Mouse (Mus musculus) frontal cortex, adult 2 months (tissue): ENCODE data around the gene Cyth1. TPM values are rescaled to one million over a fixed set of nuclear protein-coding genes. Genes with fewer than 3 reads are reported as not detected.

Experiments used
- DNase-seq, 2 experiments: peaks; one replicate each; pipeline ENCODE4 v3.0.0; 2022; ENCODE audit warnings: low spot score in 1 of 2; ENCODE audit errors: extremely low spot score in 1 of 2
- polyA plus RNA-seq: library from polyadenylated mRNA; depleted of rRNA; stranded (reverse); fragments of >200 nt; gene quantifications from 2 replicates; pipeline ENCODE4 v1.2.3, GENCODE M21; 2012

Cyth1 gene
- polyA plus RNA-seq, 1 experiment = 90.1 TPM

DNA sequence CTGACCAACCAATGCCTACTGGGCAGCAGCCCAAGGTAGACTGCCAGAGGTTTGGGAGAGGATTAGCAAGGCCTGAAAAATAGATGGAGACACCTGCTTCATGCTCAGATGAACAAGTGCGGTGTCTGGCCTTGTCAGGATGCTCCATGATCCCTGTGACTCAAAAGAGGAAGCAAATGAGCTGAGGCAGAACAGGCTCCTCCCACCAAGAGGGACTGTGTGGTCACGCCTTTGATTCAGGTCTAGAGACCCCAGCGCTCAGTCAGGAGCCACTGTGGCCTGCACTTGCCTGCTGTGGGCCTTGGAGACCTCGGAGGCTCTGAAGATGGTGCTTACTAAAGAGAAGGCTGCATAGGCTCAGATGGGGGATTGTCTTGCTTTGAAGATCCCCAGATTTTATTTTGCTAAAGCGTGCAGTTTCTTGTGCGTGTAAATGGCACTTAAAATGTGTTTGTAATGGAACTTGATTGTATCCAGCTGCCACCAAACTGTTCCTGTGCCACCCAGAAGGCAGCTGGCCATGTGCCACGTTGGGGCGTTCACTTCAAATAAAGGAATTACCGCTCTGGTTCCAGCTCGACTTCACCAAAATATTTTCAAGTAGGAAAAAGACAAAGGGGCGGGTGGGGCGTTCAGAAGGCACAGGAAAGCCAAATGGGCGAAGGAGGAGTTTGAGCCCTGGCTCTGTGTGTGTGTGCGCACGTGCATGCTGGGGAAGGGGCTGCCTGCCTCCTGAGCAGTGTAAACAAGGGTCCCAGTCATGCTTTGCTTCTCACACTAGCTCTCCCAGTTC lies 6.0 kb upstream of the Cyth1 start:
- DNase-seq = peak; percentile 31 to 67

GRCm38 (mm10) chr11:118253447-118254158 lies 5.2 kb upstream of the Cyth1 start:
- no peak for DNase-seq

GRCm38 (mm10) chr11:118249012-118249383 lies 606 bp upstream of the Cyth1 start:
- no peak for DNase-seq

DNA sequence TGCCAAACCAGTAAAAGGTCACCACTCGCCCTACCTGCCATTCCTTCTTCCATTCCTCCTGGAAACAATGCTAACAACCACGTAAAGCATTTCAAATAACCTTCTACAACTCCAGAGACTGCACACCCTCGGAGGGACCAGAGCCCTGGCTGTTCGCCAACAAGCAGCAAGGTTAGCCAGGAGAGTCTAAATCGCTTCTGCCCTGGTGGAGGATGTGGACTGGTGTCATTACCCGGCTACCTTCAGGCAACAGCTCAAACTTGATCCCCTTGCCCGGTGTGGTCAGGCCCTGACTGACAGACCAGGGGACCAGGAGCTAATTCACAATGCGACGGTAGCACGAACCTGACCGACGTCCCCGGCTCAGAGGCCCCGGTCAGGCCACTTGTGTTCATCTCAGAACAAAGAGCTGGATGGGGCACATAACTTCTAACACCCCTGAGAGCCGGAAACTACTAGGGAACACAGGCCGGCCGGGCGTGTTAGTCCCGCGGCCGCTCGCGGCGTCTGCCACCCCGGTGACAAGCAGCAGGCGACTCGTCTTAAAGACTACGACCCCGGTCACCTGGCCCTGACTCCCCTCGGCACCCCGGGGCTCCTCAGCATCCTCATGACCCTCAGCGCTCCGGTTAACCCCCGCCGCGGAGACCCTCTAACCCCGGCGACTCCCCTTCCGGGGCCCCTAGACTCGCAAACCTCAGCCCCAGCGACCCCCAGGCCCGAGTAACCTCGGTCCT lies 865 bp downstream of the Cyth1 start:
- DNase-seq = no peak

DNA sequence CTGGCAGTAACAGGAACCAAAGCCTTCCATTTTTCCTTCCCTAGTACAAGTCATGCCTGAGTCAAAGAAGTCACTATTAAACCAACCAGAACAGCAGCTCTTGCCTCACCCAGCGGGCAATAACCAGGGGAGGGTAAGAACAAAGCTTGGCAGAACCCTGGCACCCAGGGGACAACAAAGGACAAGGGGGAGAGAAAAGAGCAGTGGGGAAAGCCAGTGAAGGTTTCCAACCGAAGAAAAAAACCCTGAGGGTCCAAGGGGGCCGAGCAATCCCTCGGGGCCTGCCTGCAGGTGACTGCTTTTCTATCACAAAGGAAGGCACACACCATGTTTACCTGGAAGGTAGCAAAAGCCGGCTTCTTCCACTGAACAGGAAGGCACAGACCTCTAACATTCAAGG lies 1.7 kb downstream of the Cyth1 start:
- DNase-seq = no peak

- no peak for DNase-seq
Measured at GRCm38 (mm10) chr11:118245130-118245529, 3.3 kb downstream of the Cyth1 start.

DNA sequence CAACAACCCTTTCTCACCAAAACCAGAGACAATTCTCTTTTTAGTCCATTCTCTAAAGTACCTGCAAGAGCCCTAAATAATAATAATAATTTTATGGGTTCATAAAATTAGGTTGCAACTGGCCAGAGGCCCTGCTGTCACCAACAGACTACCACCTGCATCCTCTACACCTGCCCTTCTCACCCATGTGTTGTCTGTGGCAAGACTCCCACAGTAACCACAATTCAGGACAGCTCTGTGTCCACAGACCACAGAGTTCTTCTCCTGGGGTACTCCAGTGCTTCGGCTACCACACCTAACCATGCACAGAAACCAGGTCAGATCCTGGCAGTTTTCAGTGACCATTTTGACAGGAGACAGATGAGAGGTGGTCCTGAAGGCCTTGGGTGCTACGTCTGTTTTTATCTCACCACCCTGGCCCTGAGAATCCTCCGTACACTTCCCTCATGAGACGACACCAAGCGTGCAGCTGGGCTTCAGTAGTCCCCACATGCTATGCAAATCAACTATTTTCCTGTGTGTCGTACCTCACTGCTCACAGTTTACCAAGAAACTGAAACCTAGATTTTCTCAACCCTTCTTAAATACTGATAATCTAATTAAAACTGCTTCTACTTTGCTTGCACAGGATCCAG lies 4.6 kb downstream of the Cyth1 start:
- DNase-seq = no peak

GRCm38 (mm10) chr11:118242506-118242905 lies 5.9 kb downstream of the Cyth1 start:
- no peak for DNase-seq

DNA sequence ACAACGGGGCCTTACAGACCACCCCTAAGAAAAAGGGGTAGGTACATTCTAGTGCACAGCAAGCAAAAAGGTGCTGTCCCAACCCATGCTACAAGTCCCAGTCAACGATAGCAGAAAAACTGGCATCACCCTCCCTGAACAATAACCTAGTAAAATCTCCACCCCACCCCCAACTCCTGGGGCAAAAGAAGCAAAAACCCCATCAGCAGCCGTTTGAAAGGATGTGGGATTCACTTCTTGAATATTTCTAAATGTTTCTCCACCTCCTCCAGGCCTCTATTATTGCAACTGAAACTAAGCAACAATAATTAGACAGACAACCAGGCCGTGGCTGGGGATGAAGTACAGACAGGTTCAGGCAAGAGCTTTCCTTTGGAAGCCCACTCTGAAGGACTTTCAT lies 8.0 kb downstream of the Cyth1 start:
- DNase-seq = no peak

- DNase-seq = no peak
Measured at GRCm38 (mm10) chr11:118239281-118240198, 8.9 kb downstream of the Cyth1 start.

DNA sequence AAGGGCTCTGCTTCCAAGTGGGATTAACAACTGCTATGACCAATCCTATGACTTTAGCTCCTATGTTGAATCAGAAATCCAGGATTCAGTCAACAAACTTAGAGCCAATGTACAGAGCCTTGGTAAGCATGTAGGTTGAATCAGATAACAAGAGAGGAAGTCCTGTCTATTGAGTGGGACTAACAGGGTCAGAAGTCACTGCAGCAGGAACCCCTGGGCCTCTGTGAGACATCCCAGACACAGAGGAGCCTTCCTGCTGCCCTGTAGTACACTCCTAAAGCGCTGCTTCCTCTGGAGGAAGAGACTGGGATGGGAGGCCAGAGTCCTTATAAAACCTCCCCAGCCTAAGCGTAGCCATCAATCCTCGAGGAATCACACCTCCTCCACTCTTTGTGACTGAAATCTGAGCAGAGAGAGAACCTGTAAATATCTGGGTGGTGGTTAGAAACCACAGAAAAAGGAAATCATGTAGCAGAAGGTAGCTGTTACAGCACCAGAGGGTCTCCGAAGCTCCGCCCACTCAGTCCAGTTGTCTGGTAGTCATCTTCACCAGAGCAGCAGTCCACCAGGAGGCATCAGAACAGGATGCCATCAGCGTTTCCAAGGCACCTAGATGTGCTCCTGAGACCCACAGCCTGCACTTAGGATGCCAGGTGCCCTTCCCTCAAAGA lies 11.7 kb downstream of the Cyth1 start:
- no peak for DNase-seq

DNA sequence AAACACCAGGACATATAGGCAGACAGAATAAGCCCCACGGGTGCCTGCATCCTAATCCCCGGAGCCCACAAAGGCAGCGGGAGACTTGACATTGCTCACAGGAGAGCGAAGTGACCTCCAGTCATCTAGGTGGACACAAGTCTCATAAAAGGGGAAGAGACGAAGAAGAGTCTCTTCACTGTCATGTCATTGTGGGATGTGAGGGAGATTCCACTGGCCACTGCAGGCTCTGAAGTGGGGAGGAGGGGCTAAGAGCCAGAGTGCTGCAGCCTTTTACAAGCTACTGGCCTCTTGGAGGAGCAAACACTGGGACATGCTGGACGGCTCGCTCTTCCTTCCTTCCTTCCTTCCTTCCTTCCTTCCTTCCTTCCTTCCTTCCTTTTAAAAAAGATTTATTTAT lies 13.5 kb downstream of the Cyth1 start:
- DNase-seq = no peak

- DNase-seq = no peak
Measured at GRCm38 (mm10) chr11:118234500-118234899, 13.9 kb downstream of the Cyth1 start.

DNA sequence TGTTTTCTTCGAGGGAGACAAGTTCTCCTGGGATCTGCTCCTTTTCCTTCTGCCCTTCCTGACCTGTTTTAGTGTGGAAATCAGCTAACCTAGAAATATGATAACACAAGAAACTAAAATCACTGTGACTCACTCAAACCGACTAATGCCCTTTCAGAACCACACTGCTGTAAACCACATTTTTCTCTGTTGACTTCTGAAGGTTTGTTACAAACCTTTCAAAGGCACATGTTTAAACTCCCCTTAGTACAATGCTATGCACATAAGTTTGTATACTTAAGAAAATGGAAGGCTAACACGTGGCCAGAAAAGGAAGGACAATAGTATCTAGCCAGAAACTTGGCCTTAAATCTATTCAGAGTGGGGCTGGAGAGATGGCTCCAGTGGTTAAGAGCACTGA lies 14.5 kb downstream of the Cyth1 start:
- no peak for DNase-seq

DNA sequence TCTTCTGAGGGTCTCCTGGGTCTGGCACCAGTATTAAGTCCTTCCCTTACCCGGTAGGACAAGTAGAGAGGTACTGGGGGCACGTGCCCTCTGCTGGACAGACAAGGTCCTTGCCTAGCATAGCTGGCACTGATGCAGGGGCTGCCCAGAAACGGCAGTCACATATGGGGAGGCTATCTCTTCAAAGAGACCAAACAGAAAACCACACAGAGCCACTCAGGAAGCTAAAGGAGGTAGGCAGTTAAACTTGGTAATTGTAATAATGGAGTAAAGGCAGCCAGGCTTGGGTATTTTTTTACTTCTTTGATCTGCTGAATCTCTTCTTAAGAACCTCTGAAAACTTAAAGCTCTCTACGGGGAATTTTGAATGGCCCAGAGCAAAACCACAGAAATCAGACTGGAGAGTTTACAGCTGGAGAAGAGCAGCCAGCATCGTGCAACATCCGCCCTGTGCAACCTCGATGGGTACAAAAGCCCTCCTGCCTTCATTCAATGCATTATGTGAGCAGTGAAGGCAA lies 16.0 kb downstream of the Cyth1 start:
- no peak for DNase-seq

- DNase-seq = no peak
Measured at GRCm38 (mm10) chr11:118229941-118230340, 18.5 kb downstream of the Cyth1 start.

DNA sequence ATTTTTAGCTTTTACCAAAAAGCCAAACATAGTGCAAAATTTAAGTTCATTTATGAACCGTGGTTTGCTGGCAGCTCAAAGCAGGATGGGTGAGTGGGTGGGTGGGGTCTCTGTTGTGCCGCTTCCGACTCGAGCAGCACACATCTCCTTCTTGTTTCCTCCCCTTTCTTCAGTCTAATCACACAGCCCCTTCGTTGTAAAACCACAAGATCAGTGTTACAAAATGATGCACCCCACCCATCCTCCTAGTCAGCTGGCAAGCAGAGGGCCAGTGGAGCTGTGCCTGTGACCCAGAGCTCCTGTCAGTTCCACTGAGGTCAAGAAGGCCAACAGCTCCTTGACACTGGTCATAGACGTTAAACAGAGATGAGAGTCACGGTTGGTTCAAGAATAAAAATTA lies 20.7 kb downstream of the Cyth1 start:
- no peak for DNase-seq

DNA sequence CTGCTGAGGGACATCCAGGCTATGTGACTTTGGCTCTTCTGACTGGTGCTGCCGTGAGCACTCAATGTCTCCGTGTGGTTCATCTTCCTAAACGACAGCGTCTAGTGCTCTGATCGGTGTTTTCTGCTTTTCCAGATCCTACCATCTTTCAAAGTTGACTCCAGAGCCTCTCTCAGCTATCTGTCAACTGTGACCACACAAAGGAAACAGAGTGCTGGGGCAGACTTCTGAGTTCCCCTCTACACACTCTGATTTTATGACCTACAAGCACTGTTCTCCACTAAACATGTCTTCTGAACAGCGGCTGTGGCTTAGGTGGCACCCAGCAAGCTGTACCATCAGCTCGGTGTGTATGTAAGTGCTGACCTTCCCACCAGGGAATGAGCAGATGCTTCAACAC lies 21.5 kb downstream of the Cyth1 start:
- no peak for DNase-seq

DNA sequence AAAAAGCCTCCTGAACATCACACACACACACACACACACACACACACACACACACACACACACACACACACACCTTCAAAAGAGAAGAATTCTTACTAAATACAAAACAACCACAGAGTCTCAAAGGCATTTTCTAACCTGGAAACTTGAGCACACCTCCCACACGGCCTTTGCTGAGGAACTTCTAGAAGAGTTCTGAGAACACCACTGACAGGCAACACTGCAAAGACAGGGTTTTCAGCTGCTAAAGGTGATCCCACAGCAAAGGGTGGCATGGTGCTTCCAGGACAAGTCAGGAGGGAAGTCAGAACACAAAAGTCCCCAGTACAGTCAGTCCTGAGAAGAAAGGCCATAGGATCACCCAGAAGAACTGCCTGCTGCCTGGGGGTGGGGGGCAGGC lies 22.5 kb downstream of the Cyth1 start:
- DNase-seq = no peak
